Mouse (Mus musculus) ES-E14 (cell line): Measurements from ENCODE around the gene Adgrd1. TPM values are rescaled to one million over a fixed set of nuclear protein-coding genes. Genes with fewer than 3 reads are reported as not detected.
A peak's percentile ranks its signal among the peaks of the same experiment; 100 is the strongest.

ENCODE experiments used
- DNase-seq: peaks from one replicate; pipeline ENCODE4 v3.0.0-alpha.2; 2013; ENCODE audit warnings: low read depth, low spot score
- H3K27ac ChIP-seq: 2 replicates; pipeline ENCODE4 v1.5.1; 2012; ENCODE audit warnings: low read depth, mild to moderate bottlenecking, low read length, moderate library complexity, mixed read lengths; ENCODE audit not compliant: poor library complexity, insufficient read depth, severe bottlenecking
- H3K36me3 ChIP-seq: 2 replicates; pipeline ENCODE4 v1.6.1; 2012; ENCODE audit warnings: mild to moderate bottlenecking, low read length, moderate library complexity, mixed read lengths; ENCODE audit not compliant: control insufficient read depth, poor library complexity, insufficient read depth, severe bottlenecking
- H3K4me1 ChIP-seq, 2 experiments: fragments of 150-350 bp in 1 of 2; sonication (generic) in 1 of 2; 2 replicates each; pipeline ENCODE4 v1.6.1; 2012; ENCODE audit warnings: low read length in 2 of 2, mild to moderate bottlenecking in 1 of 2, mixed read lengths in 1 of 2; ENCODE audit not compliant: control insufficient read depth in 2 of 2, insufficient read depth in 2 of 2, poor library complexity in 1 of 2
- H3K4me3 ChIP-seq, 2 experiments: fragments of 150-350 bp in 1 of 2; sonication (generic) in 1 of 2; 2 replicates each; pipeline ENCODE4 v1.5.1; 2012; ENCODE audit warnings: low read length in 2 of 2, low read depth in 1 of 2, mild to moderate bottlenecking in 1 of 2, mixed read lengths in 1 of 2; ENCODE audit not compliant: insufficient read depth in 1 of 2, poor library complexity in 1 of 2, severe bottlenecking in 1 of 2
- H3K9ac ChIP-seq: 2 replicates; pipeline ENCODE4 v1.6.1; 2012; ENCODE audit warnings: low read depth, mild to moderate bottlenecking, low read length, mixed read lengths; ENCODE audit not compliant: poor library complexity, insufficient read depth, severe bottlenecking
- H3K9me3 ChIP-seq: fragments of 150-350 bp; sonication (generic); 2 replicates; pipeline ENCODE4 v1.6.1; 2012; ENCODE audit warnings: low read depth, mild to moderate bottlenecking, low read length; ENCODE audit not compliant: control insufficient read depth, insufficient read depth
- CHD2 ChIP-seq: IDR thresholded peaks from 2 replicates; pipeline ENCODE4 v1.6.1; 2014; ENCODE audit warnings: mild to moderate bottlenecking, low read depth, low read length, inconsistent platforms
- HCFC1 ChIP-seq: IDR thresholded peaks from 2 replicates; pipeline ENCODE4 v1.6.1; 2012; ENCODE audit warnings: low read length, inconsistent platforms, borderline replicate concordance; ENCODE audit not compliant: insufficient read depth
- MAFK ChIP-seq: IDR thresholded peaks from 2 replicates; pipeline ENCODE4 v1.6.1; 2014; ENCODE audit warnings: mild to moderate bottlenecking, low read depth, low read length, inconsistent platforms; ENCODE audit not compliant: insufficient read depth
- ZC3H11A ChIP-seq: IDR thresholded peaks from 2 replicates; pipeline ENCODE4 v1.6.1; 2012; ENCODE audit warnings: low read depth, mild to moderate bottlenecking, inconsistent platforms, low read length, borderline replicate concordance
- ZNF384 ChIP-seq: IDR thresholded peaks from 2 replicates; pipeline ENCODE4 v1.6.1; 2012; ENCODE audit warnings: low read depth, low read length, inconsistent platforms
- in situ Hi-C, 2 experiments: fragments of 600-800 bp; cut with MboI; formaldehyde crosslinking; loops; one replicate each; pipeline ENCODE4 v1.15.1; 2025; ENCODE audit warnings: low sequenced_read_pairs in 2 of 2, inconsistent platforms in 1 of 2; ENCODE audit not compliant: unreplicated experiment in 2 of 2
- total RNA-seq: library from RNA; depleted of rRNA; stranded (reverse); fragments of 300-350 nt; gene quantifications from 2 replicates; pipeline ENCODE4 v1.2.3, GENCODE M21; 2012

Gene Adgrd1
- total RNA-seq, 1 experiment: 1.1 TPM

DNA sequence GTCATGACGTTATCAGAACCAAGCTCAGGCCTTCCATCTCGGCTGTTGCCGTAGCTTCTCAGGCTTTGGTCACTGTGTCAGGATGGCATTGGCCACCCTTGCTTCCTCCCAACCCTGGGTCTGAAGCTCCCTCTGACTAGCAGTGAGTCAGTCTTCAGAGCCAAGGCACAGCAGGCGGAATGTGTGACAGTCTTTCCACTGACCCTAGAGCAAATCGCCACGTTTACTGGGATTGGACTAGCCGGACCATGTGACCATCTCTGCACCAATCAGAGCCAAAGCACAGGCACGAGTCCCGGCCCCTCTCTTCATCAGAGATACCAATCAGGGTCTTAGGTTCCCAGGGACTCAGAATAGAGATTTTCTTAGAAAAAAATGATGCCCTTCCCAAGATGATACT, 117.5 kb downstream of the Adgrd1 start:
- no peaks in the 10 kb centered on the region for H3K9me3 ChIP-seq
- no peak overlapping the region for H3K27ac ChIP-seq
- TF ChIP-seq MAFK (no peak), HCFC1 (no peak), CHD2 (0 out of 2 replicates have a peak, but pooled peaks have one; percentile 42)
- in situ Hi-C loops: no loop called here
- no peak overlapping the region for H3K9ac ChIP-seq
- no peak for DNase-seq
- H3K4me3 ChIP-seq: no peak overlapping the region
- H3K36me3 ChIP-seq: no peaks in the 10 kb centered on the region
- H3K4me1 ChIP-seq: peaks cover 7 to 19% of the 10 kb centered on the region in 2 experiments

DNA sequence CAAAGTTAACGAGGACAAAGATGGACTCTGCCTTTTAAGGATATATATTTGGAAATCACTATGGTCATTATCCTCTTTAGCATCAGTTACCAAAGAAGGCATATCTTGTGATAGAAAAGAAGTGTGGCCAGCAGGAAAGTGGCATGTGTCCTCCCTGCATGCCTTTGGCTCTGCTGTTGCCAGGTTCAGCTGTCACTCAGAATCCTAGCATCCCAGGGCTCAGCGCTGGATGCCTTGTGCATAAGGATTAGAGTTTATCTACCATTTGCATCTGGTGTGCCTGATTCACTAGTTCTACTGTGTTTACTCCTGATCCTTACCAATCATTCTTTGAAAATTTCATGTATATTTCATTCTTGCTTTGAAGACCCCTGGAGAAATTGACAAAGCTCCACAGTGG, 119.5 kb downstream of the Adgrd1 start:
- no peak for TF ChIP-seq CHD2
- TF ChIP-seq ZC3H11A: no peak
- TF ChIP-seq ZNF384: no peak
- no peak for TF ChIP-seq MAFK
- no peak for TF ChIP-seq HCFC1
- no peak for DNase-seq
- Histone ChIP-seq H3K27ac (no peak overlapping the region), H3K9me3 (no peaks in the 10 kb centered on the region), H3K9ac (no peak overlapping the region), H3K4me1 (peaks cover 7 to 21% of the 10 kb centered on the region in 2 experiments), H3K36me3 (no peaks in the 10 kb centered on the region), H3K4me3 (no peak overlapping the region)
- in situ Hi-C loops: no loop called here

DNA sequence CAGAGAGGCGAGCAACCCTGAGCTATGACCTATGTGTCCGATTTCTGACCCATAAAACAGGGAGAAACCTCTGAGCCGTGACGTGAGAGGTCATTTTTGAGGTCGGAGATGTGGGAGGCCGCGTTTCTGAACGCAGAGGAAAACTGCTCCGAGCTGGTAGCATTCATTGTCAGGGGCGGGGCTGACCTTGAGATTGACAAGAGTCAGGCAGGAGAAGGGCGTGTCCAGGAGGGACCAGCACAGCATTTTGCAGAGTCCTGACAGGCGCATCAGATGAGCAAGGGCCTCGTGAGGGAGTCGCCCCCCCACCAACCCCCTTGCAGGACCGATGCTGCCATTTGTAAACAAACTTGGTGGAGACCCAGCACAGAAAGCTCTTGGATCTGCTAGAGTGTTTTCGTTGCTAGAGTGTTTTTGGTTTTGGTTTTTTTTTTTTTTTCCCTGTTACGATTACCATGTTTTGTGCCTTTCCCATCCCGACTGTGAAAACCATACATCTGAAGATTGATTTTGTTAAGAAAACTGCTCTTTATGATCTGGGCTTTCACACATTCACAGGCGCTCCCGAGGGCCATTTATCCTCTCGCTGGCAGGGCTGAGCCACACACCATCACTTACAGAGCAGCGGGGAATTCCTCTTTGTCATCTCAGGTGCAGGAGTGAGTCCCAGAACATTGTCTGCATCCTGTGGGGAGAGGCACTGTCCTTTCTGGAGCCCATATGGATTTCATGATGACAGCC, 121.1 kb downstream of the Adgrd1 start:
- H3K36me3 ChIP-seq: no peaks in the 10 kb centered on the region
- H3K9me3 ChIP-seq: no peaks in the 10 kb centered on the region
- H3K4me1 ChIP-seq: peaks cover 7 to 29% of the 10 kb centered on the region in 2 experiments
- no peak overlapping the region for H3K4me3 ChIP-seq
- H3K9ac ChIP-seq: no peak overlapping the region
- DNase-seq: peak; percentile 48
- TF ChIP-seq ZNF384: no peak
- TF ChIP-seq MAFK: no peak
- no peak for TF ChIP-seq CHD2
- no peak for TF ChIP-seq ZC3H11A
- TF ChIP-seq HCFC1: no peak
- no peak overlapping the region for H3K27ac ChIP-seq
- in situ Hi-C loops: no loop called here

DNA sequence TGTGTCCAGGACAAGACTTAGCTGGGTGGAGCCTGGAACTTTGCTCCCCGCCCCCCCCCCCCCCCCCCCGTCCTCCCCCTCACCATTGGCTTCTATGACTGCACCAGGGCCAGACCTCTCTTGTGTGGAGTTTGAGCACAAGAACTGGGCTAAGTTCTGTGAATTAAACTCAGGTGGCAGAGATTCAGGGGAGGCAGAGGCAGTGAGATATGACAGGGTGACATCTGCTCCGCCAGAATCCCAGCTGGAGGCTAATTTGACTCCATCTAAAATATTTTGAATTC, 121.6 kb downstream of the Adgrd1 start:
- Histone ChIP-seq H3K9me3 (no peaks in the 10 kb centered on the region), H3K27ac (no peak overlapping the region), H3K36me3 (no peaks in the 10 kb centered on the region), H3K9ac (no peak overlapping the region), H3K4me1 (peaks cover 7 to 29% of the 10 kb centered on the region in 2 experiments), H3K4me3 (no peak overlapping the region)
- in situ Hi-C loops: no loop called here
- no peak for TF ChIP-seq ZC3H11A
- TF ChIP-seq MAFK: no peak
- no peak for TF ChIP-seq ZNF384
- TF ChIP-seq HCFC1: no peak
- TF ChIP-seq CHD2: no peak
- no peak for DNase-seq

DNA sequence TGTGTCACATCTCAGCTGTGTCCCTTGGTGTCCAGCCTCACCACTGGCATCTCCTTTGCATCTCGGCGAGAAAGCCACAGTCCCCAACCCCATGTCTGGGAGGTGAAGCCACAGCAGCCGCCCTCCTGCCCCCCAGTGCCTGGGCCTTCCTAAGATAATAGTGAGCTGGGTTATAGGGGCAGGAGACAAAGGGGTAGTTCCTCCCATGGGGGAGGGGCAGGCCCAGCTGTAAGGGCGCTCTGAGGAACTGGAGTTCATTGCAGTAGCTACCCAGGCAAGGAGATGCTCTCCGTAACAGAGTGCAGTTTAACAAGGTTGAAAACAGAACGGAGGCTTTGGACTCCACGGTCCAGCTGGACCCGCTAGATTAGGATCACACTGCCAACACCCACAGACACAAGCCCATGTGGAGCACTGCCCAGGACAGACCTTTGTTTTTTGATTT, 122.0 kb downstream of the Adgrd1 start:
- in situ Hi-C loops: no loop called here
- DNase-seq: no peak

More for the DNA sequence above, 122.0 kb downstream of the Adgrd1 start:
- H3K9me3 ChIP-seq: no peaks in the 10 kb centered on the region
- H3K27ac ChIP-seq: no peak overlapping the region; the same call in 1 of the 2 replicates
- no peak overlapping the region for H3K4me3 ChIP-seq
- no peaks in the 10 kb centered on the region for H3K36me3 ChIP-seq
- H3K4me1 ChIP-seq: peaks cover 7 to 29% of the 10 kb centered on the region in 2 experiments
- no peak overlapping the region for H3K9ac ChIP-seq
- TF ChIP-seq HCFC1 (no peak), MAFK (no peak), CHD2 (no peak), ZNF384 (no peak), ZC3H11A (no peak)
